In genomic region chr2:180262891-180263290, GRCm38 (mm10) we compare ENCODE assay signal across 14 mouse cellular contexts. TPM values are rescaled to one million over a fixed set of nuclear protein-coding genes. Genes with fewer than 3 reads are reported as not detected.
DNase-seq lines count a peak whose midpoint lies in the region; ATAC-seq and TF ChIP-seq lines count a peak whose summit lies in the region.
"Had no signal": no experiment of that assay in that cellular context is flagged by ENCODE, and none has a peak within 500 bp of the region (broad histone marks: within the 10 kb centered on the region; RNA-seq: fewer than 3 reads in every experiment).

No protein-coding gene starts in this region.

- no peak for TF ChIP-seq CTCF in lung, postnatal 0 days (IDR thresholded peaks at IDR 0.05)
- no peak for TF ChIP-seq CTCF in stomach, postnatal 0 days (IDR thresholded peaks at IDR 0.05; ENCODE audit: low read depth)

- H3K4me2 ChIP-seq in heart, embryonic 12.5 days, result no peak overlapping the region
- no peak overlapping the region for H3K4me2 ChIP-seq in kidney, embryonic 14.5 days (replicated peaks; ENCODE audit: low read depth, low read length)
- H3K4me2 ChIP-seq in lung, postnatal 0 days (replicated peaks; ENCODE audit: low read depth, low read length), result no peak overlapping the region
- no peak overlapping the region for H3K4me2 ChIP-seq in stomach, postnatal 0 days (replicated peaks; ENCODE audit: low read depth)
- H3K4me2 ChIP-seq: forebrain, embryonic 15.5 days; neural tube, embryonic 12.5 days had no signal

- H3K27ac ChIP-seq in heart, embryonic 12.5 days (ENCODE audit: poor library complexity, severe bottlenecking), result no peak overlapping the region
- H3K27ac ChIP-seq in heart, embryonic 10.5 days, result no peak overlapping the region
- peak overlapping the region; percentile 30; the same call in 1 of the 2 replicates for H3K27ac ChIP-seq in kidney, embryonic 14.5 days (ENCODE audit: low read depth, low read length)
- peak overlapping the region; percentile 62 for H3K27ac ChIP-seq in lung, postnatal 0 days (ENCODE audit: low read length)
- peak overlapping the region; percentile 61; the same call in 1 of the 2 replicates for H3K27ac ChIP-seq in stomach, postnatal 0 days (replicated peaks)
- H3K27ac ChIP-seq: forebrain, embryonic 15.5 days; neural tube, embryonic 12.5 days had no signal

- no peak for DNase-seq in heart, embryonic 10.5 days (ENCODE audit: low spot score)
- no peak for DNase-seq in kidney, adult 18-20 months
- DNase-seq in lung, postnatal 0 days (ENCODE audit: low spot score), result no peak
- no peak for DNase-seq in lung, adult 18-20 months
- DNase-seq in stomach, postnatal 0 days (ENCODE audit: low spot score), result no peak
- DNase-seq: cerebellum, adult 9-10 months; liver, postnatal 0 days; right cerebral cortex, postnatal 25 days; thymus, adult 2 months had no signal

- no peak overlapping the region for H3K4me3 ChIP-seq in heart, embryonic 12.5 days
- H3K4me3 ChIP-seq in heart, embryonic 10.5 days, result no peak overlapping the region
- H3K4me3 ChIP-seq in kidney, embryonic 14.5 days (ENCODE audit: low read length), result no peak overlapping the region
- H3K4me3 ChIP-seq in lung, postnatal 0 days (ENCODE audit: low read depth, low read length), result no peak overlapping the region
- no peak overlapping the region for H3K4me3 ChIP-seq in stomach, postnatal 0 days (ENCODE audit: low read depth, low read length)
- H3K4me3 ChIP-seq: forebrain, embryonic 15.5 days; neural tube, embryonic 12.5 days had no signal

- H3K36me3 ChIP-seq in heart, embryonic 12.5 days, result peaks cover 80% of the 10 kb centered on the region
- peaks cover 86% of the 10 kb centered on the region for H3K36me3 ChIP-seq in heart, embryonic 10.5 days
- peaks cover 62% of the 10 kb centered on the region for H3K36me3 ChIP-seq in kidney, embryonic 14.5 days (ENCODE audit: control insufficient read depth, insufficient read depth, low read length)
- peaks cover 23% of the 10 kb centered on the region for H3K36me3 ChIP-seq in lung, postnatal 0 days (ENCODE audit: insufficient read depth, low read length)
- peaks cover 14% of the 10 kb centered on the region for H3K36me3 ChIP-seq in stomach, postnatal 0 days (ENCODE audit: control insufficient read depth, insufficient read depth, low read length)

- H3K4me1 ChIP-seq in heart, embryonic 12.5 days (replicated peaks), result peaks cover 26% of the 10 kb centered on the region
- peaks cover 22% of the 10 kb centered on the region for H3K4me1 ChIP-seq in heart, embryonic 10.5 days
- peaks cover 7% of the 10 kb centered on the region; the same call in 1 of the 2 replicates for H3K4me1 ChIP-seq in kidney, embryonic 14.5 days (ENCODE audit: control insufficient read depth, insufficient read depth, low read length)
- H3K4me1 ChIP-seq in lung, postnatal 0 days (ENCODE audit: insufficient read depth, low read depth, low read length), result peaks cover 1% of the 10 kb centered on the region; the same call in 1 of the 2 replicates
- peaks cover 1% of the 10 kb centered on the region; the same call in 1 of the 2 replicates for H3K4me1 ChIP-seq in stomach, postnatal 0 days (replicated peaks; ENCODE audit: control insufficient read depth, insufficient read depth)

- H3K27me3 ChIP-seq in heart, embryonic 12.5 days (replicated peaks), result no peaks in the 10 kb centered on the region
- no peaks in the 10 kb centered on the region for H3K27me3 ChIP-seq in heart, embryonic 10.5 days (ENCODE audit: insufficient read depth, poor library complexity, severe bottlenecking)
- H3K27me3 ChIP-seq in kidney, embryonic 14.5 days (ENCODE audit: control insufficient read depth, insufficient read depth, low read length), result no peaks in the 10 kb centered on the region
- H3K27me3 ChIP-seq in lung, postnatal 0 days (replicated peaks; ENCODE audit: insufficient read depth, low read length), result no peaks in the 10 kb centered on the region
- no peaks in the 10 kb centered on the region for H3K27me3 ChIP-seq in stomach, postnatal 0 days (ENCODE audit: control insufficient read depth, insufficient read depth, low read length)
- H3K27me3 ChIP-seq: forebrain, embryonic 15.5 days; neural tube, embryonic 12.5 days had no signal

- H3K9ac ChIP-seq in heart, embryonic 12.5 days, result peak overlapping the region; percentile 38; the same call in 1 of the 2 replicates
- no peak overlapping the region for H3K9ac ChIP-seq in kidney, embryonic 14.5 days (ENCODE audit: low read depth, low read length)
- no peak overlapping the region for H3K9ac ChIP-seq in lung, postnatal 0 days (replicated peaks; ENCODE audit: low read depth)
- no peak overlapping the region for H3K9ac ChIP-seq in stomach, postnatal 0 days (ENCODE audit: low read length)
- H3K9ac ChIP-seq: forebrain, embryonic 15.5 days; liver, postnatal 0 days; neural tube, embryonic 12.5 days had no signal

- ATAC-seq in heart, embryonic 12.5 days (ENCODE audit: insufficient number of reproducible peaks, low FRiP score), result no peak
- no peak for ATAC-seq in kidney, embryonic 14.5 days (ENCODE audit: low FRiP score, low TSS enrichment)
- ATAC-seq in lung, postnatal 0 days, result peak; percentile 14; the same call in 1 of the 2 replicates
- ATAC-seq in stomach, postnatal 0 days (ENCODE audit: low FRiP score, low TSS enrichment), result no peak
- ATAC-seq: forebrain, embryonic 15.5 days; liver, postnatal 0 days had no signal

- H3K9me3 ChIP-seq in heart, embryonic 12.5 days (replicated peaks), result no peaks in the 10 kb centered on the region
- H3K9me3 ChIP-seq in heart, embryonic 10.5 days, result no peaks in the 10 kb centered on the region
- no peaks in the 10 kb centered on the region for H3K9me3 ChIP-seq in kidney, embryonic 14.5 days (ENCODE audit: control insufficient read depth, low read length)
- no peaks in the 10 kb centered on the region for H3K9me3 ChIP-seq in lung, postnatal 0 days (ENCODE audit: low read length)
- H3K9me3 ChIP-seq in stomach, postnatal 0 days (ENCODE audit: control insufficient read depth, low read length), result no peaks in the 10 kb centered on the region
- H3K9me3 ChIP-seq: forebrain, embryonic 15.5 days; neural tube, embryonic 12.5 days had no signal

- WGBS in heart, embryonic 12.5 days, result 75% methylated on average over 10 of the region's 10 CpGs
- 84% methylated on average over 10 of the region's 10 CpGs for WGBS in heart, embryonic 10.5 days
- 88% methylated on average over 10 of the region's 10 CpGs for WGBS in kidney, embryonic 14.5 days
- 73% methylated on average over 10 of the region's 10 CpGs for WGBS in lung, postnatal 0 days
- WGBS in stomach, postnatal 0 days, result 80% methylated on average over 10 of the region's 10 CpGs

- no peak for TF ChIP-seq EP300 in lung, postnatal 0 days (IDR thresholded peaks at IDR 0.05)
- no peak for TF ChIP-seq EP300 in stomach, postnatal 0 days (optimal IDR thresholded peaks at IDR 0.05)

RNA-seq across cellular contexts. Expression of gene Rps21, which starts 5.7 kb away (rescaled TPM):
- polyA plus RNA-seq in heart, embryonic 12.5 days (2016; fragmentation: Nextera tagmentation; extraction: Ambion mirVana), result 336 and 349 TPM in 2 replicates
- polyA plus RNA-seq in heart, embryonic 10.5 days (2016; fragmentation: Nextera tagmentation; extraction: Ambion mirVana), result 332 and 360 TPM in 2 replicates
- 730 and 1,037 TPM in 2 replicates for polyA plus RNA-seq in kidney, embryonic 14.5 days (2014; fragmentation: Nextera tagmentation; extraction: Ambion mirVana)
- polyA plus RNA-seq in lung, postnatal 0 days (2015; fragmentation: Nextera tagmentation; extraction: Ambion mirVana), result 418 and 453 TPM in 2 replicates
- polyA plus RNA-seq in stomach, postnatal 0 days (2015; fragmentation: Nextera tagmentation; extraction: Ambion mirVana), result 604 and 680 TPM in 2 replicates

RNA-seq across cellular contexts. Expression of gene Cables2, which starts 10.4 kb away (rescaled TPM):
- 15.8 and 16.2 TPM in 2 replicates for polyA plus RNA-seq in heart, embryonic 12.5 days (2016; fragmentation: Nextera tagmentation; extraction: Ambion mirVana)
- polyA plus RNA-seq in heart, embryonic 10.5 days (2016; fragmentation: Nextera tagmentation; extraction: Ambion mirVana), result 12.4 and 13.1 TPM in 2 replicates
- 13.3 and 21.1 TPM in 2 replicates for polyA plus RNA-seq in kidney, embryonic 14.5 days (2014; fragmentation: Nextera tagmentation; extraction: Ambion mirVana)
- 15.5 and 16.1 TPM in 2 replicates for polyA plus RNA-seq in lung, postnatal 0 days (2015; fragmentation: Nextera tagmentation; extraction: Ambion mirVana)
- polyA plus RNA-seq in stomach, postnatal 0 days (2015; fragmentation: Nextera tagmentation; extraction: Ambion mirVana), result 7.5 and 8.5 TPM in 2 replicates

RNA-seq across cellular contexts. Expression of gene Rbbp8nl, which starts 26.8 kb away (rescaled TPM):
- not detected in 2 replicates for polyA plus RNA-seq in heart, embryonic 12.5 days (2016; fragmentation: Nextera tagmentation; extraction: Ambion mirVana)
- 0.16 and 0.68 TPM in 2 replicates for polyA plus RNA-seq in heart, embryonic 10.5 days (2016; fragmentation: Nextera tagmentation; extraction: Ambion mirVana)
- polyA plus RNA-seq in kidney, embryonic 14.5 days (2014; fragmentation: Nextera tagmentation; extraction: Ambion mirVana), result 0.37 and 1.1 TPM in 2 replicates
- 0.20 and 0.46 TPM in 2 replicates for polyA plus RNA-seq in lung, postnatal 0 days (2015; fragmentation: Nextera tagmentation; extraction: Ambion mirVana)
- 1.2 and 1.8 TPM in 2 replicates for polyA plus RNA-seq in stomach, postnatal 0 days (2015; fragmentation: Nextera tagmentation; extraction: Ambion mirVana)
- polyA plus RNA-seq: forebrain, embryonic 15.5 days; liver, postnatal 0 days; midbrain, postnatal 0 days had no signal

RNA-seq across cellular contexts. Expression of gene Lama5, which starts 37.2 kb away (rescaled TPM):
- 31.7 and 38.1 TPM in 2 replicates for polyA plus RNA-seq in heart, embryonic 12.5 days (2016; fragmentation: Nextera tagmentation; extraction: Ambion mirVana)
- 23.6 and 30.8 TPM in 2 replicates for polyA plus RNA-seq in heart, embryonic 10.5 days (2016; fragmentation: Nextera tagmentation; extraction: Ambion mirVana)
- 43.1 and 54.1 TPM in 2 replicates for polyA plus RNA-seq in kidney, embryonic 14.5 days (2014; fragmentation: Nextera tagmentation; extraction: Ambion mirVana)
- 83.7 and 85.3 TPM in 2 replicates for polyA plus RNA-seq in lung, postnatal 0 days (2015; fragmentation: Nextera tagmentation; extraction: Ambion mirVana)
- polyA plus RNA-seq in stomach, postnatal 0 days (2015; fragmentation: Nextera tagmentation; extraction: Ambion mirVana), result 29.7 and 34.9 TPM in 2 replicates

Comparison
In these comparisons a context has a peak if more than half of its experiments do, and no peak if none do; other contexts are left out.
1. H3K27ac ChIP-seq: peak in kidney, embryonic 14.5 days (single experiment), lung, postnatal 0 days (single experiment) and stomach, postnatal 0 days (single experiment); none in heart, embryonic 12.5 days (single experiment) and heart, embryonic 10.5 days (single experiment).